Mouse (Mus musculus): ENCODE measurements at regions not wholly inside any gene's neighbourhood (a gene's known extent, or its start where the extent isn't known, plus 50 kb on each side); places are given as distances from the start of the nearest gene placed in this dataset.
A peak's percentile ranks its signal among the peaks of the same experiment; 100 is the strongest.

GRCm38 (mm10) chrX:11729992-11730391 is 402.4 kb downstream of the H2al1j start:
- Histone ChIP-seq H3K9ac (replicated peaks) (no peak overlapping the region), H3K4me1 (peaks cover 8% of the 10 kb centered on the region), H3K36me3 (no peaks in the 10 kb centered on the region), H3K9me3 (no peaks in the 10 kb centered on the region), H3K27me3 (peaks cover 39% of the 10 kb centered on the region), H3K27ac (replicated peaks) (no peak overlapping the region), H3K4me2 (replicated peaks) (no peak overlapping the region), H3K4me3 (no peak overlapping the region)
- no peak for ATAC-seq (ENCODE audit: low FRiP score, low read depth)
- WGBS = 81% methylated on average over 6 of the region's 6 CpGs

GRCm38 (mm10) chrX:11732371-11732770 is 404.7 kb downstream of the H2al1j start:
- 87% methylated on average over 2 of the region's 2 CpGs for WGBS
- no peak for ATAC-seq (ENCODE audit: low FRiP score, low read depth)
- H3K9ac ChIP-seq (replicated peaks) = no peak overlapping the region
- H3K27me3 ChIP-seq = peaks cover 55% of the 10 kb centered on the region
- H3K4me2 ChIP-seq (replicated peaks) = no peak overlapping the region
- no peak overlapping the region for H3K27ac ChIP-seq (replicated peaks)
- H3K36me3 ChIP-seq = no peaks in the 10 kb centered on the region
- no peaks in the 10 kb centered on the region for H3K9me3 ChIP-seq
- H3K4me3 ChIP-seq = no peak overlapping the region
- H3K4me1 ChIP-seq = peaks cover 16% of the 10 kb centered on the region

GRCm38 (mm10) chrX:11734505-11735435 is 407.1 kb downstream of the H2al1j start:
- no peak overlapping the region for H3K4me3 ChIP-seq

GRCm38 (mm10) chrX:11735516-11736170 is 408.0 kb downstream of the H2al1j start:
- Histone ChIP-seq H3K27me3 (peaks cover 64% of the 10 kb centered on the region), H3K9me3 (no peaks in the 10 kb centered on the region), H3K27ac (replicated peaks) (peak overlapping the region; percentile 65), H3K4me1 (peaks cover 16% of the 10 kb centered on the region), H3K9ac (replicated peaks) (no peak overlapping the region), H3K4me2 (replicated peaks) (0 out of 2 replicates have a peak overlapping the region, but pooled peaks have one; percentile 16), H3K36me3 (no peaks in the 10 kb centered on the region), H3K4me3 (no peak overlapping the region)
- ATAC-seq (ENCODE audit: low FRiP score, low read depth) = no peak
- 40% methylated on average over 17 of the region's 17 CpGs for WGBS

More at GRCm38 (mm10) chrX:11734505-11735435, 407.1 kb downstream of the H2al1j start:
- Histone ChIP-seq H3K4me2 (replicated peaks) (0 out of 2 replicates have a peak overlapping the region, but pooled peaks have one; percentile 16), H3K27me3 (peaks cover 59% of the 10 kb centered on the region), H3K4me1 (peaks cover 16% of the 10 kb centered on the region), H3K9ac (replicated peaks) (no peak overlapping the region), H3K27ac (replicated peaks) (peak overlapping the region; percentile 65), H3K9me3 (no peaks in the 10 kb centered on the region), H3K36me3 (no peaks in the 10 kb centered on the region)
- 30% methylated on average over 27 of the region's 27 CpGs for WGBS
- ATAC-seq (ENCODE audit: low FRiP score, low read depth) = peak; percentile 92

- Histone ChIP-seq H3K4me3 (no peak overlapping the region), H3K27me3 (peaks cover 64% of the 10 kb centered on the region)
- 89% methylated on average over 3 of the region's 3 CpGs for WGBS
These were observed 408.9 kb downstream of the H2al1j start for GRCm38 (mm10) chrX:11736481-11736880.

GRCm38 (mm10) chrX:11739565-11739964 is 411.9 kb downstream of the H2al1j start:
- 52% methylated on average over 7 of the region's 7 CpGs for WGBS
- Histone ChIP-seq H3K9me3 (no peaks in the 10 kb centered on the region), H3K4me3 (no peak overlapping the region), H3K4me2 (replicated peaks) (no peak overlapping the region), H3K27ac (replicated peaks) (no peak overlapping the region), H3K9ac (replicated peaks) (no peak overlapping the region), H3K27me3 (peaks cover 52% of the 10 kb centered on the region), H3K4me1 (peaks cover 12% of the 10 kb centered on the region), H3K36me3 (no peaks in the 10 kb centered on the region)
- ATAC-seq (ENCODE audit: low FRiP score, low read depth) = no peak

More at GRCm38 (mm10) chrX:11736481-11736880, 408.9 kb downstream of the H2al1j start:
- H3K9me3 ChIP-seq = no peaks in the 10 kb centered on the region
- H3K27ac ChIP-seq (replicated peaks) = no peak overlapping the region
- H3K9ac ChIP-seq (replicated peaks) = no peak overlapping the region
- no peak for ATAC-seq (ENCODE audit: low FRiP score, low read depth)
- H3K36me3 ChIP-seq = no peaks in the 10 kb centered on the region
- no peak overlapping the region for H3K4me2 ChIP-seq (replicated peaks)
- H3K4me1 ChIP-seq = peaks cover 16% of the 10 kb centered on the region

GRCm38 (mm10) chrX:11745911-11746310 is 414.2 kb downstream of the Bcor start:
- H3K4me1 ChIP-seq = no peaks in the 10 kb centered on the region
- no peak overlapping the region for H3K27ac ChIP-seq (replicated peaks)
- no peak for ATAC-seq (ENCODE audit: low FRiP score, low read depth)
- H3K36me3 ChIP-seq = no peaks in the 10 kb centered on the region
- H3K9ac ChIP-seq (replicated peaks) = no peak overlapping the region
- no peak overlapping the region for H3K4me2 ChIP-seq (replicated peaks)
- no peaks in the 10 kb centered on the region for H3K9me3 ChIP-seq
- no peak overlapping the region for H3K4me3 ChIP-seq
- peaks cover 11% of the 10 kb centered on the region for H3K27me3 ChIP-seq
- WGBS = 31% methylated on average over 3 of the region's 3 CpGs

GRCm38 (mm10) chrX:11747386-11748121 is 412.6 kb downstream of the Bcor start:
- no peak for ATAC-seq (ENCODE audit: low FRiP score, low read depth)
- 82% methylated on average over 4 of the region's 4 CpGs for WGBS
- Histone ChIP-seq H3K27me3 (peaks cover 17% of the 10 kb centered on the region), H3K4me2 (replicated peaks) (no peak overlapping the region), H3K4me3 (no peak overlapping the region), H3K36me3 (no peaks in the 10 kb centered on the region), H3K4me1 (no peaks in the 10 kb centered on the region), H3K27ac (replicated peaks) (no peak overlapping the region), H3K9ac (replicated peaks) (no peak overlapping the region), H3K9me3 (no peaks in the 10 kb centered on the region)

- Histone ChIP-seq H3K36me3 (no peaks in the 10 kb centered on the region), H3K27me3 (peaks cover 22% of the 10 kb centered on the region), H3K4me1 (no peaks in the 10 kb centered on the region), H3K9me3 (no peaks in the 10 kb centered on the region), H3K4me3 (no peak overlapping the region), H3K27ac (replicated peaks) (no peak overlapping the region), H3K9ac (replicated peaks) (no peak overlapping the region), H3K4me2 (replicated peaks) (no peak overlapping the region)
- 60% methylated on average over 4 of the region's 4 CpGs for WGBS
- no peak for ATAC-seq (ENCODE audit: low FRiP score, low read depth)
These were observed 411.9 kb downstream of the Bcor start for GRCm38 (mm10) chrX:11748278-11748677.

GRCm38 (mm10) chrX:11752513-11752912 is 407.6 kb downstream of the Bcor start:
- WGBS = 74% methylated on average over 5 of the region's 5 CpGs
- Histone ChIP-seq H3K4me2 (replicated peaks) (no peak overlapping the region), H3K27me3 (peaks cover 33% of the 10 kb centered on the region)

GRCm38 (mm10) chrX:11752973-11753590 is 407.1 kb downstream of the Bcor start:
- no peak overlapping the region for H3K27ac ChIP-seq (replicated peaks)
- H3K36me3 ChIP-seq = no peaks in the 10 kb centered on the region
- H3K4me3 ChIP-seq = no peak overlapping the region
- no peaks in the 10 kb centered on the region for H3K9me3 ChIP-seq
- no peak overlapping the region for H3K9ac ChIP-seq (replicated peaks)
- H3K4me2 ChIP-seq (replicated peaks) = no peak overlapping the region
- WGBS = 34% methylated on average over 12 of the region's 13 CpGs
- no peaks in the 10 kb centered on the region for H3K4me1 ChIP-seq
- no peak for ATAC-seq (ENCODE audit: low FRiP score, low read depth)
- peaks cover 29% of the 10 kb centered on the region for H3K27me3 ChIP-seq

More at GRCm38 (mm10) chrX:11752513-11752912, 407.6 kb downstream of the Bcor start:
- no peaks in the 10 kb centered on the region for H3K4me1 ChIP-seq
- H3K9ac ChIP-seq (replicated peaks) = no peak overlapping the region
- H3K36me3 ChIP-seq = no peaks in the 10 kb centered on the region
- no peak for ATAC-seq (ENCODE audit: low FRiP score, low read depth)
- no peak overlapping the region for H3K27ac ChIP-seq (replicated peaks)
- H3K9me3 ChIP-seq = no peaks in the 10 kb centered on the region
- no peak overlapping the region for H3K4me3 ChIP-seq

Data from midbrain, embryonic 12.5 days (tissue).